Mouse (Mus musculus): ENCODE measurements around the gene Fam192a. TPM values are rescaled to one million over a fixed set of nuclear protein-coding genes. Genes with fewer than 3 reads are reported as not detected.

Gene Fam192a
- polyA plus RNA-seq, 1 experiment from 2014 or later, result 75.2 TPM

- ATAC-seq (replicated peaks), result peak; percentile 60
- H3K27me3 ChIP-seq (replicated peaks), result no peaks in the 10 kb centered on the region
- peak overlapping the region; percentile 69 for H3K9ac ChIP-seq
- no peaks in the 10 kb centered on the region for H3K36me3 ChIP-seq (replicated peaks)
- peaks cover 34% of the 10 kb centered on the region for H3K4me1 ChIP-seq
- H3K4me2 ChIP-seq, result peak overlapping the region; percentile 77
- WGBS, result under 1% methylated on average over 51 of the region's 51 CpGs
- H3K4me3 ChIP-seq, result peak overlapping the region; percentile 85
- H3K27ac ChIP-seq, result peak overlapping the region; percentile 85
- no peaks in the 10 kb centered on the region for H3K9me3 ChIP-seq
Observed at GRCm38 (mm10) chr8:94601034-94601606, 677 bp downstream of the Fam192a start.

- 31% methylated on average over 5 of the region's 5 CpGs for WGBS
- Histone ChIP-seq H3K9ac (peak overlapping the region; percentile 69), H3K4me1 (peaks cover 34% of the 10 kb centered on the region), H3K9me3 (no peaks in the 10 kb centered on the region), H3K4me3 (peak overlapping the region; percentile 85), H3K27me3 (replicated peaks) (no peaks in the 10 kb centered on the region), H3K27ac (peak overlapping the region; percentile 85; the same call in 1 of the 2 replicates), H3K4me2 (peak overlapping the region; percentile 77), H3K36me3 (replicated peaks) (no peaks in the 10 kb centered on the region)
- ATAC-seq (replicated peaks), result no peak
Observed at GRCm38 (mm10) chr8:94600478-94600877, 1.3 kb downstream of the Fam192a start.

- no peak for ATAC-seq (replicated peaks)
- H3K27me3 ChIP-seq (replicated peaks), result no peaks in the 10 kb centered on the region
- H3K4me1 ChIP-seq, result peaks cover 4% of the 10 kb centered on the region
- H3K9ac ChIP-seq, result no peak overlapping the region
- WGBS, result 79% methylated on average over 1 of the region's 1 CpGs
- H3K36me3 ChIP-seq (replicated peaks), result no peaks in the 10 kb centered on the region
- H3K27ac ChIP-seq, result no peak overlapping the region
- no peak overlapping the region for H3K4me2 ChIP-seq
- H3K9me3 ChIP-seq, result no peaks in the 10 kb centered on the region
- no peak overlapping the region for H3K4me3 ChIP-seq
Observed at GRCm38 (mm10) chr8:94594211-94594610, 7.6 kb downstream of the Fam192a start.

GRCm38 (mm10) chr8:94591691-94592090 is 10.1 kb downstream of the Fam192a start:
- H3K9me3 ChIP-seq, result no peaks in the 10 kb centered on the region
- H3K9ac ChIP-seq, result no peak overlapping the region
- H3K36me3 ChIP-seq (replicated peaks), result peaks cover 16% of the 10 kb centered on the region; the same call in 1 of the 2 replicates
- H3K27ac ChIP-seq, result no peak overlapping the region
- H3K4me2 ChIP-seq, result no peak overlapping the region
- no peak overlapping the region for H3K4me3 ChIP-seq
- WGBS, result 75% methylated on average over 4 of the region's 4 CpGs
- no peaks in the 10 kb centered on the region for H3K4me1 ChIP-seq
- no peaks in the 10 kb centered on the region for H3K27me3 ChIP-seq (replicated peaks)
- no peak for ATAC-seq (replicated peaks)

- Histone ChIP-seq H3K27me3 (replicated peaks) (no peaks in the 10 kb centered on the region), H3K27ac (no peak overlapping the region), H3K9me3 (no peaks in the 10 kb centered on the region), H3K4me3 (no peak overlapping the region), H3K4me1 (no peaks in the 10 kb centered on the region), H3K4me2 (no peak overlapping the region), H3K9ac (no peak overlapping the region), H3K36me3 (replicated peaks) (peaks cover 41% of the 10 kb centered on the region)
- WGBS, result 33% methylated on average over 4 of the region's 4 CpGs
- ATAC-seq (replicated peaks), result 0 out of 2 replicates have a peak, but pooled peaks have one; percentile 54
Observed at GRCm38 (mm10) chr8:94584238-94584817, 17.5 kb downstream of the Fam192a start.

GRCm38 (mm10) chr8:94582569-94582968 is 19.2 kb downstream of the Fam192a start:
- 94% methylated on average over 6 of the region's 6 CpGs for WGBS
- Histone ChIP-seq H3K4me3 (no peak overlapping the region), H3K36me3 (replicated peaks) (peaks cover 33% of the 10 kb centered on the region), H3K4me2 (no peak overlapping the region), H3K9me3 (no peaks in the 10 kb centered on the region), H3K27ac (no peak overlapping the region), H3K9ac (no peak overlapping the region), H3K27me3 (replicated peaks) (no peaks in the 10 kb centered on the region), H3K4me1 (no peaks in the 10 kb centered on the region)
- ATAC-seq (replicated peaks), result no peak

- WGBS, result 83% methylated on average over 7 of the region's 7 CpGs
- no peak overlapping the region; the same call in 1 of the 2 replicates for H3K27ac ChIP-seq
- no peak overlapping the region for H3K4me3 ChIP-seq
- no peaks in the 10 kb centered on the region for H3K4me1 ChIP-seq
- H3K27me3 ChIP-seq (replicated peaks), result no peaks in the 10 kb centered on the region
- no peak overlapping the region for H3K4me2 ChIP-seq
- ATAC-seq (replicated peaks), result no peak
- H3K36me3 ChIP-seq (replicated peaks), result peaks cover 27% of the 10 kb centered on the region
- no peaks in the 10 kb centered on the region for H3K9me3 ChIP-seq
- no peak overlapping the region for H3K9ac ChIP-seq
Observed at GRCm38 (mm10) chr8:94581820-94582483, 19.8 kb downstream of the Fam192a start.

- H3K36me3 ChIP-seq (replicated peaks), result peaks cover 21% of the 10 kb centered on the region; the same call in 1 of the 2 replicates
Observed at GRCm38 (mm10) chr8:94575148-94575547, 26.6 kb downstream of the Fam192a start.

GRCm38 (mm10) chr8:94574159-94574907 is 27.5 kb downstream of the Fam192a start:
- Histone ChIP-seq H3K4me2 (no peak overlapping the region), H3K9ac (no peak overlapping the region), H3K4me3 (no peak overlapping the region), H3K9me3 (no peaks in the 10 kb centered on the region), H3K4me1 (0 out of 2 replicates have a peak, but pooled peaks cover 4% of the 10 kb centered on the region), H3K36me3 (replicated peaks) (peaks cover 21% of the 10 kb centered on the region; the same call in 1 of the 2 replicates), H3K27ac (peak overlapping the region; percentile 51; the same call in 1 of the 2 replicates), H3K27me3 (replicated peaks) (no peaks in the 10 kb centered on the region)
- ATAC-seq (replicated peaks), result 0 out of 2 replicates have a peak, but pooled peaks have one; percentile 63
- 75% methylated on average over 16 of the region's 16 CpGs for WGBS

More at GRCm38 (mm10) chr8:94575148-94575547, 26.6 kb downstream of the Fam192a start:
- no peak overlapping the region for H3K4me3 ChIP-seq
- H3K27ac ChIP-seq, result no peak overlapping the region
- H3K27me3 ChIP-seq (replicated peaks), result no peaks in the 10 kb centered on the region
- H3K4me2 ChIP-seq, result no peak overlapping the region
- 96% methylated on average over 4 of the region's 4 CpGs for WGBS
- H3K4me1 ChIP-seq, result no peaks in the 10 kb centered on the region
- no peak overlapping the region for H3K9ac ChIP-seq
- H3K9me3 ChIP-seq, result no peaks in the 10 kb centered on the region
- ATAC-seq (replicated peaks), result no peak

- H3K9me3 ChIP-seq, result no peaks in the 10 kb centered on the region
- no peaks in the 10 kb centered on the region for H3K27me3 ChIP-seq (replicated peaks)
- no peak for ATAC-seq (replicated peaks)
- H3K4me2 ChIP-seq, result no peak overlapping the region
- no peak overlapping the region for H3K4me3 ChIP-seq
- H3K27ac ChIP-seq, result no peak overlapping the region
- H3K4me1 ChIP-seq, result peaks cover 19% of the 10 kb centered on the region
- no peak overlapping the region for H3K9ac ChIP-seq
- H3K36me3 ChIP-seq (replicated peaks), result peaks cover 21% of the 10 kb centered on the region; the same call in 1 of the 2 replicates
- 93% methylated on average over 2 of the region's 2 CpGs for WGBS
Observed at GRCm38 (mm10) chr8:94571896-94572295, 29.9 kb downstream of the Fam192a start.

- Histone ChIP-seq H3K4me1 (peaks cover 37% of the 10 kb centered on the region), H3K36me3 (replicated peaks) (0 out of 2 replicates have a peak, but pooled peaks cover 7% of the 10 kb centered on the region), H3K4me3 (no peak overlapping the region), H3K9me3 (no peaks in the 10 kb centered on the region), H3K27ac (no peak overlapping the region), H3K27me3 (replicated peaks) (no peaks in the 10 kb centered on the region), H3K4me2 (no peak overlapping the region), H3K9ac (no peak overlapping the region)
- no peak for ATAC-seq (replicated peaks)
- 57% methylated on average over 1 of the region's 1 CpGs for WGBS
Observed at GRCm38 (mm10) chr8:94569419-94569818, 32.4 kb downstream of the Fam192a start.

- Histone ChIP-seq H3K27me3 (replicated peaks) (no peaks in the 10 kb centered on the region), H3K4me2 (no peak overlapping the region), H3K27ac (peak overlapping the region; percentile 90), H3K4me3 (no peak overlapping the region), H3K36me3 (replicated peaks) (no peaks in the 10 kb centered on the region), H3K9ac (no peak overlapping the region), H3K9me3 (no peaks in the 10 kb centered on the region), H3K4me1 (peaks cover 37% of the 10 kb centered on the region)
- 92% methylated on average over 8 of the region's 8 CpGs for WGBS
- ATAC-seq (replicated peaks), result no peak
Observed at GRCm38 (mm10) chr8:94568098-94568497, 33.7 kb downstream of the Fam192a start.
